Mouse (Mus musculus): ENCODE results near the gene Ecm1.

- TF ChIP-seq POLR2A (IDR thresholded peaks at IDR 0.05; ENCODE audit: low read depth, low read length) = no peak
- TF ChIP-seq CTCF (IDR thresholded peaks at IDR 0.05; ENCODE audit: extremely low read depth, insufficient read depth, insufficient read length, insufficient replicate concordance) = no peak
Observed at GRCm38 (mm10) chr3:95758467-95759218, 19.3 kb upstream of the Ecm1 start.

Data from spleen, adult 2 months (tissue).